Mouse (Mus musculus): Measurements from ENCODE around the gene Hydin. TPM values are rescaled to one million over a fixed set of nuclear protein-coding genes. Genes with fewer than 3 reads are reported as not detected.

Gene Hydin
- polyA plus RNA-seq (2015; fragmentation: Nextera tagmentation; extraction: Ambion mirVana): 0.64 and 0.89 TPM in 2 replicates

DNA sequence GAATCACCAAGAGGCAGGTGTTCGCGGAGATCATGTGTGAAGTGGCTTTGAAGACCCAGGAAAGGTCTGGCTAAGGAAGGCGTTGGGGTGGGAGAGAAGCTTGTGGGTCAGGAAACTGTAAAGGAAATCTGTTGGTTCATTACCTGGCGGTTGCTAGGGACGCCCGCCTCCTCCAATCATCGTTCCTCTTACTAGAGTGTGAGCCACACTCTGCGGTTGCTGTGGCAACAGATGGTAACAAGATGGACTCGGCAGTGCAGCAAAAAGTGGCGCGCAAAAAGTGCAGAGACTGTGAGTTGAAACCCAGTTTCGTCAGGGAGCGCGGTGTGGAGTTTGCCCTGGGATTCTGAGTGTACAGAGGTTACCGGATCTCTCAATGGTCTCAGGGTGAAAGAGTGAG, at the start of gene Hydin:
TSS of gene Hydin (plus strand) at position 237 of the 400 bp plus-strand sequence.
- Histone ChIP-seq H3K36me3 (no peaks in the 10 kb centered on the region), H3K27ac (replicated peaks) (no peak within 1 kb of the TSS), H3K9ac (no peak within 1 kb of the TSS), H3K4me1 (peaks cover 11% of the 10 kb centered on the region), H3K4me3 (replicated peaks) (peak within 1 kb of the TSS; percentile 41), H3K27me3 (no peaks in the 10 kb centered on the region), H3K4me2 (replicated peaks) (peak within 1 kb of the TSS; percentile 74), H3K9me3 (replicated peaks) (no peaks in the 10 kb centered on the region)
- ATAC-seq (ENCODE audit: insufficient number of reproducible peaks, low FRiP score, low TSS enrichment, low read depth): peak; percentile 85
- under 1% methylated on average over 15 of the region's 15 CpGs for WGBS

DNA sequence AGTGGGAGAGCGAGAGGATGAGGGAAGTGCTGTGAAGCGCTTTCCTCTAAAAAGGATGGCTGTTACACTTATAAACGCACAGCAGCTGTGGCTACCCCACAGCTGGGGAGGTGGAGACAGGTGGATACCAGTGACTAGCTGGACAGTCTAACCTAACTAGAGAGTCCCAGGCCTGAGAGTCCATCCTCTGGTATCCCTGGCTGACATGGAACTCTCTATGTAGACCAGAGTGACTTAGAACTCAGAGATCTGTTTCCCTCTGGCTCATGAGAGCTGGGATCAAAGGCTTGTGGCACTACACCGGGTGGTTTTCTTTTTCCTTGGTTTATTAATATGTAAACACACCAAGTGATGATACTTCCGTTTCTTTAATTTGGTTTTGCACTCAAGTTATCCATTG, 49.6 kb upstream of the Hydin start:
- Histone ChIP-seq H3K27me3 (no peaks in the 10 kb centered on the region), H3K4me3 (replicated peaks) (peak overlapping the region; percentile 59), H3K27ac (replicated peaks) (no peak overlapping the region), H3K4me2 (replicated peaks) (peak overlapping the region; percentile 60), H3K9ac (no peak overlapping the region), H3K36me3 (peaks cover 16% of the 10 kb centered on the region), H3K4me1 (peaks cover 10% of the 10 kb centered on the region), H3K9me3 (replicated peaks) (no peaks in the 10 kb centered on the region)
- WGBS: 28% methylated on average over 5 of the region's 5 CpGs
- no peak for ATAC-seq (ENCODE audit: insufficient number of reproducible peaks, low FRiP score, low TSS enrichment, low read depth)

DNA sequence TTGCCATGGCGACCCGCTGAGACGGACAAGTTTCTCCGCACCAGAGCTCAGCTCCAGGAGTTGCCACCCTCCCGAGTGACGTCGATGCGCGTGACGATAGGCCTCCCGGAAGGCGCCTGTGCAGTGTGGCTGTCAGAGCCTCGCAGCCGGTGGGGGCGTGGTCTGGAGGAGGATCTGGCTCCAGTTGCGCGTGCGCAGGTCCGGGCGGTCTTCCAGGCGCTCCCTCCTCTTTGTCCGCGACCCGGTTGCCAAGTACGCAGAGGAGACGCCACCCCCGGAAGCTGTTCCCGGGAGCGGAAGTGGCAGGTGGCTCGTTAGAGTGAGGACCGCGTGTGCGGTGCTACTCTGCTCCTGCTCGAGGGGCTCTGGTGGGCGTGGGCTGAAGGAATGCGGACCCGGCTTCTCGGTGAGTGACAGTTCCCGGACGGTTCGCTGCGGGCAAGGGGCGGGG, 49.1 kb upstream of the Hydin start:
- Histone ChIP-seq H3K4me3 (replicated peaks) (peak overlapping the region; percentile 59), H3K4me2 (replicated peaks) (peak overlapping the region; percentile 60), H3K9me3 (replicated peaks) (no peaks in the 10 kb centered on the region), H3K27ac (replicated peaks) (no peak overlapping the region), H3K4me1 (peaks cover 10% of the 10 kb centered on the region), H3K36me3 (peaks cover 21% of the 10 kb centered on the region), H3K27me3 (no peaks in the 10 kb centered on the region), H3K9ac (0 out of 2 replicates have a peak overlapping the region, but pooled peaks have one; percentile 13)
- under 1% methylated on average over 43 of the region's 43 CpGs for whole genome bisulfite sequencing
- ATAC-seq (ENCODE audit: insufficient number of reproducible peaks, low FRiP score, low TSS enrichment, low read depth): peak; percentile 99

DNA sequence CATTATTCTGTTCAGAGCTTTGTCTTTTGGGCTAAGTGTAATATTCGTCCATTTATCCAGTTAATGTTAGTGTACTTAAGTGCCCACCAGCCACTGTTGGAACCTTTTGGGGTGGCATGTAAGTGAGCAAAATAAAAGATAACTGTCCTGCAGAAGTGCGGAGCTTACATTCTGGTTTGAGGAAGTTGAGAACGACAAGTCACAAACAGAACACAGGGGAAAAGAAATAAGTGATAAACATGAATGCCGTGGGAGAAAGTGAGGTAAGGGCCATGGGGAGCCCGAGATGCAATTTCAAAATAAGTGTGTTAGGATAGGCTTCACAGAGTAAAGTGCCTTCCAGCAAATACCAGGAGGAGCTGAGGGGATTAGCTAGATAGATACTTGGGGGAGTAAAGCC, 48.3 kb upstream of the Hydin start:
- no peak for ATAC-seq (ENCODE audit: insufficient number of reproducible peaks, low FRiP score, low TSS enrichment, low read depth)
- no peak overlapping the region for H3K9ac ChIP-seq
- 61% methylated on average over 5 of the region's 5 CpGs for WGBS

DNA sequence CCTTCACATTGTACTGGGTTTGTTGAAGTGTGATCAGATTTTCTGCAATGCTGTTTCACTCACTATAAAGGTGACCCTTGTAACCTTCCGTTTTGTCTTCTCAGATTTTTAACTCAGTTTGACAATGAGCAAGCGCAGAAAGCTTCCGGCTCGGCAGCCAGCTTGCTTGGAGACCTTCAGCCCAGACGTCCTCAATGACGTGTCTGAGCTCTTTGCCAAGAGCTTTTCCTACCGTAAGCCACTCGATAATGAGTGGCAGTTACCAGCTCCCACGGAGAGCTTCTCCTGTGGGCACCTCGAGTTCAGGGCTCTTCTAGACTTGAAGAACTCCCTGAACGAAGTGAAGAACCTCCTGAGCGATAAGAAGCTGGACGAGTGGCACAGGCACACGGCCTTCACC, 45.8 kb upstream of the Hydin start:
- no peak for ATAC-seq (ENCODE audit: insufficient number of reproducible peaks, low FRiP score, low TSS enrichment, low read depth)
- Histone ChIP-seq H3K4me3 (replicated peaks) (no peak overlapping the region), H3K4me2 (replicated peaks) (no peak overlapping the region), H3K36me3 (peaks cover 31% of the 10 kb centered on the region), H3K27ac (replicated peaks) (no peak overlapping the region), H3K9me3 (replicated peaks) (no peaks in the 10 kb centered on the region), H3K9ac (no peak overlapping the region), H3K4me1 (peaks cover 10% of the 10 kb centered on the region), H3K27me3 (no peaks in the 10 kb centered on the region)
- WGBS: 93% methylated on average over 14 of the region's 14 CpGs

More for the DNA sequence above, 48.3 kb upstream of the Hydin start:
- H3K27ac ChIP-seq (replicated peaks): no peak overlapping the region
- H3K4me2 ChIP-seq (replicated peaks): peak overlapping the region; percentile 60
- H3K4me3 ChIP-seq (replicated peaks): peak overlapping the region; percentile 59
- peaks cover 10% of the 10 kb centered on the region for H3K4me1 ChIP-seq
- H3K36me3 ChIP-seq: peaks cover 29% of the 10 kb centered on the region
- H3K9me3 ChIP-seq (replicated peaks): no peaks in the 10 kb centered on the region
- H3K27me3 ChIP-seq: no peaks in the 10 kb centered on the region

DNA sequence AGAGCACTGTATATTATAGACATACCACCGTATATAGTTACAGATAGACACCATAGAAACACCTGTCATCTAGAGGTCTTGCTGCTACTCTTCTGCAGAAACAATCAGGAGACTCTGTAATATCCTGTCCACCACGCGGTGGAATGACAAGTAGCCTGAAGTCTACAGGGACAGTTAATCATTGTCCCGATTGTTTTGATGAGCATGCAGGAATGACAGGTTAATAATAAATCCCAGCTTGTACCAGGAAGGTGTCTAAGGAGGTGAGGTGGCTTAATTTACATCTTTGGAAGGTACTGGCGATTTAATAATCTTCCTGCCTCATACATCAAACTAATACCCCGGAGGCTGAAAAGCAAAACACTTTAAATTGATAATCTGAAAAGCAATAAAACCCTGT, 36.0 kb upstream of the Hydin start:
- Histone ChIP-seq H3K4me1 (no peaks in the 10 kb centered on the region), H3K9me3 (replicated peaks) (no peaks in the 10 kb centered on the region), H3K36me3 (no peaks in the 10 kb centered on the region), H3K4me3 (replicated peaks) (no peak overlapping the region), H3K27ac (replicated peaks) (no peak overlapping the region), H3K9ac (no peak overlapping the region), H3K27me3 (no peaks in the 10 kb centered on the region), H3K4me2 (replicated peaks) (no peak overlapping the region)
- 73% methylated on average over 6 of the region's 6 CpGs for WGBS
- ATAC-seq (ENCODE audit: insufficient number of reproducible peaks, low FRiP score, low TSS enrichment, low read depth): no peak

DNA sequence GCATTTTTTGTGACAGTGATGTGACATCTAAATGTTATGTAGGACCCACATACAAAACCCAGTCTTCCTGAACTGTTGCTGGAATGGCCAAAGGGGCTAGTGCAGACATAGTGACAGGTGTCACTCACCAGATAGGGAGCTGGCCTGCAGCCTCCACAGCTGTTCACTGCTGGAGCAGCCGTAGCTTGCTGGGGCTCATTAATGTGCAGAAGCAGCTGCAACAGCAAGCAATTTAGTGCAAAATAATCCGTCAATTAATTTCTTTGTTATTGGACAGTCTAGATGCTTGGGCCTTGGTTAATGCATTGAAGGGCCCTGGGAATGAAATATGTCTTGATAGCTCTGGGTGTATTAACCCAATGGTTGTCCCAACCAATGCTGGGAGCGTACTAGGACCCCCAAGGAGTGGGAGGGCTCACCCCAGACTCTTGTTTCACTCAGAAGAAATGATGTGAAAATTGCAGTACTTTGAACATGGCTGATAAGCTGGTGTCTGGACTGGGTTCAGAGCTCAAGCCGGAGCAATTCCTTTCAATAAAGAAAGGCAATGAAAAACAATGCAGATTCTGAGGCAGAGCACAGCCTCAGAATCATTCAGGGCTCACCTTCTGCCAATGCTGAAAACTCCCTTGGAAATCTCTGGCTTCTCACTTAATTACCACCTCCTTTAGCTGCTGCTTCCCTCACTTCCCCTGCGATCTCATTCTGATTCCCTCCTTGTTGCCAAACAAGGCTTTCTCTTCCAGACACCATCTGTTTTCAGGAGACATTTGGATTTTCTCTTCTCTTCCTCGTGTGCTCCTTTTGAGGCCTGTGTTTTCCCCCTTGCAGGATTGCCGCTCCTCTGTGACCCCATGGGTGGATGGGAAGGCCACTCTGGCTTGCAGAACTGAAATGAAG, 24.2 kb upstream of the Hydin start:
- Histone ChIP-seq H3K4me3 (replicated peaks) (no peak overlapping the region), H3K4me2 (replicated peaks) (no peak overlapping the region), H3K36me3 (no peaks in the 10 kb centered on the region), H3K27ac (replicated peaks) (no peak overlapping the region), H3K27me3 (no peaks in the 10 kb centered on the region), H3K4me1 (no peaks in the 10 kb centered on the region), H3K9me3 (replicated peaks) (no peaks in the 10 kb centered on the region), H3K9ac (no peak overlapping the region)
- WGBS: 49% methylated on average over 7 of the region's 7 CpGs
- no peak for ATAC-seq (ENCODE audit: insufficient number of reproducible peaks, low FRiP score, low TSS enrichment, low read depth)

DNA sequence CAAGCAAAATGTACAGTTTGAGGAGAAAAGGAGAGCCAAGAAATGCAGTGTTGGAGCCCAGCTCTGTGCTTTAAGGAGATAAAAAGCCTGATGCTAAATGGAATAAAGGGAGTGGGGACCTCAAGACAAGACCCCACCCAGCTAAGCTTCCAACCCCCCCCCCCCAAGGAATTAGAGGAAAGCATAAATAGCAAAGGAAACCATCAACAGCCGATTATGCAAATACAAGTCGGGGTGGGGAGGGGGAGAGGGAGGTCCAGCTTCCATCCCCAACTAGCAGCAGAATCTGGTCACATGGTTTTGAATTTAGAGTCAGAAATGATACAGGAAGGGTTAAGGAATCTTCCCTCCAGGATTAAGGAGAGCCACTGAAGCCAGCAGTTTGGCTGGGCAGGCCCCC, 22.2 kb upstream of the Hydin start:
- H3K27ac ChIP-seq (replicated peaks): no peak overlapping the region
- no peak for ATAC-seq (ENCODE audit: insufficient number of reproducible peaks, low FRiP score, low TSS enrichment, low read depth)
- no peaks in the 10 kb centered on the region for H3K36me3 ChIP-seq
- no peak overlapping the region for H3K9ac ChIP-seq
- no peaks in the 10 kb centered on the region for H3K9me3 ChIP-seq (replicated peaks)
- H3K4me2 ChIP-seq (replicated peaks): no peak overlapping the region
- no peaks in the 10 kb centered on the region for H3K4me1 ChIP-seq
- H3K27me3 ChIP-seq: no peaks in the 10 kb centered on the region
- 58% methylated on average over 2 of the region's 2 CpGs for WGBS
- no peak overlapping the region for H3K4me3 ChIP-seq (replicated peaks)

DNA sequence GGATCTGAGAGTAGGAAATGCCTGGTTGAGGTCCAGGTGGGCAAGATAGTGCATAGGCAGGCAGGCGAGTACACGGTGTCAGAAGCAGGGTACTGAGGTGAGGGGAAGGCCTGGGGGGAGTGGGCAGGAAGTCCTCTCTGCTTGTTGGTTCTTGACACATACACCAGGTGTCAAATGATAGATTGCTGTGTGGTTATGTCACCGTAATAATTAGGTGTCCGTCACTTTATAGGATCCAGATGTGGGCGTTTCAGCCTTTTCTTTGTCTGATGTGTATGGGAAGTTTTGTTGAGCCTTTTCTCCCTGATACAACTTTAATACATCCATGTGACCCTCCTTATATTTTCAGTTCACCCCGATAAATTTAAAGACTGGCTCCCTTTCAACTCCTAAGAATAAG, 19.5 kb upstream of the Hydin start:
- WGBS: 53% methylated on average over 6 of the region's 6 CpGs
- Histone ChIP-seq H3K27me3 (no peaks in the 10 kb centered on the region), H3K4me2 (replicated peaks) (no peak overlapping the region), H3K36me3 (no peaks in the 10 kb centered on the region), H3K27ac (replicated peaks) (no peak overlapping the region), H3K4me1 (no peaks in the 10 kb centered on the region), H3K4me3 (replicated peaks) (no peak overlapping the region), H3K9ac (no peak overlapping the region), H3K9me3 (replicated peaks) (no peaks in the 10 kb centered on the region)
- ATAC-seq (ENCODE audit: insufficient number of reproducible peaks, low FRiP score, low TSS enrichment, low read depth): no peak

DNA sequence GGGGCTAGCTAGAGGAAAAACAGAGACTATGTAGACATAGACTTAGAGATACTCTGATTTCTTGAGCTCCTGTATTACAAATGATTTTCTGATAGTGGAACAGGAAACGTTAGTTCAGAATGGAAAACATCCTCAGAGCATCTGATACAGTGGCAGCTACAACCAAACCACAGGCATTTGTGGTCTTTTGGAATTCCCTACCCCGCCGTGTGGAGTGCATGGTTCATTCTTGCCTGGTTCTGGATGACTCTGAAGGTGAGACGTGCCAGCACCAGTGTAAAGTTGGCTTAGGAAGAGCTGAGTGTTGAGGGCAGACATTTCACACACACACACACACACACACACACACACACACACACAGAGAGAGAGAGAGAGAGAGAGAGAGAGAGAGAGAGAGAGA, 12.8 kb upstream of the Hydin start:
- 34% methylated on average over 4 of the region's 4 CpGs for WGBS
- Histone ChIP-seq H3K9ac (no peak overlapping the region), H3K9me3 (replicated peaks) (no peaks in the 10 kb centered on the region), H3K4me3 (replicated peaks) (no peak overlapping the region), H3K27me3 (no peaks in the 10 kb centered on the region), H3K4me2 (replicated peaks) (no peak overlapping the region), H3K36me3 (no peaks in the 10 kb centered on the region), H3K4me1 (no peaks in the 10 kb centered on the region), H3K27ac (replicated peaks) (no peak overlapping the region)
- ATAC-seq (ENCODE audit: insufficient number of reproducible peaks, low FRiP score, low TSS enrichment, low read depth): no peak

DNA sequence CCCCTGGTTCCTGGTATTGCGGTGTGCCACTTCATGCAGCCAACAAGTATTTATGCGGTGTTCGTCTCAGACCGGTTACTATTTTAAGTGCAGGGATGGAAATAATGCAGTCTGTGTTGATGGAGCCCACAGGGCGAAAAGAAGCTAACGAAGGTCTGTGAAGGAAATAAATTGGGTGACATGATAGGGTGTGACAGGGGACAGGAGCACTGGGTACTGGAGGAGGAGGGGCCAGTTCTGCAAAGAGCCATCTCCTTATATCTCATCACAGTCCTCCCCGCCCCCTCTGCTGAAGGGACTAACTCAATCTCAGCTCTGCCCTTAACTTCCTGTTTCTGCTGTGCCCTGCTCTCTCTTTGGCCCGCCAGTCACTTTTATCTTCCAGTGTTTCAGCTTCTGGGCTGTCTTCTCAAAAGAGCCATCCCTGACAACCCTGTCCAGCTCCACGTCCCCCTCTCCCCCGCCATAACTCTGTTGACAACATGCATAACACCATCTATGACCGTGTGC, 926 bp upstream of the Hydin start:
- H3K27me3 ChIP-seq: no peaks in the 10 kb centered on the region
- no peak overlapping the region for H3K27ac ChIP-seq (replicated peaks)
- WGBS: 56% methylated on average over 11 of the region's 11 CpGs
- no peak overlapping the region for H3K9ac ChIP-seq
- H3K36me3 ChIP-seq: no peaks in the 10 kb centered on the region
- no peaks in the 10 kb centered on the region for H3K9me3 ChIP-seq (replicated peaks)
- H3K4me2 ChIP-seq (replicated peaks): no peak overlapping the region
- H3K4me1 ChIP-seq: peaks cover 11% of the 10 kb centered on the region
- H3K4me3 ChIP-seq (replicated peaks): no peak overlapping the region
- ATAC-seq (ENCODE audit: insufficient number of reproducible peaks, low FRiP score, low TSS enrichment, low read depth): no peak
